Mouse (Mus musculus): ENCODE measurements around the gene Olr1.

GRCm38 (mm10) chr6:129513409-129513808 is 6.4 kb upstream of the Olr1 start:
- TF ChIP-seq CTCF (conservative IDR thresholded peaks at IDR 0.05; ENCODE audit: insufficient read depth, insufficient read length, low read depth, low read length) (no peak), POLR2A (IDR thresholded peaks at IDR 0.05; ENCODE audit: low read depth, low read length) (no peak)

Data from kidney, adult 2 months (tissue).